Mouse (Mus musculus): ENCODE measurements around the gene Ehd4.

- no peak for TF ChIP-seq POLR2A (IDR thresholded peaks at IDR 0.05; ENCODE audit: low read depth, low read length)
- no peak for TF ChIP-seq CHD2 (IDR thresholded peaks at IDR 0.05; ENCODE audit: low read length)
- TF ChIP-seq CTCF (conservative IDR thresholded peaks at IDR 0.05 in 1 of 2, IDR thresholded peaks at IDR 0.05 in 1 of 2; ENCODE audit: low read depth in 2 of 2, low read length in 2 of 2), result no peak
- no peak for TF ChIP-seq CHD1 (IDR thresholded peaks at IDR 0.05; ENCODE audit: low read depth, low read length)
- TF ChIP-seq POLR2AphosphoS2 (IDR thresholded peaks at IDR 0.05; ENCODE audit: low read depth, low read length), result no peak
- TF ChIP-seq TCF12 (IDR thresholded peaks at IDR 0.05; ENCODE audit: low read depth, low read length), result no peak
- TF ChIP-seq JUND (conservative IDR thresholded peaks at IDR 0.05; ENCODE audit: low read depth, low read length), result no peak
- no peak for TF ChIP-seq USF2 (conservative IDR thresholded peaks at IDR 0.05; ENCODE audit: low read depth, low read length)
- TF ChIP-seq KAT2A (IDR thresholded peaks at IDR 0.05; ENCODE audit: insufficient replicate concordance, low read length), result no peak
- no peak for TF ChIP-seq EP300 (IDR thresholded peaks at IDR 0.05; ENCODE audit: low read length)
- TF ChIP-seq MEF2A (IDR thresholded peaks at IDR 0.05; ENCODE audit: borderline replicate concordance, low read depth, low read length), result no peak
Observed at GRCm38 (mm10) chr2:120111596-120111995, 42.8 kb downstream of the Ehd4 start.

All from CH12.LX (cell line).